Mouse (Mus musculus) liver, embryonic 14.5 days (tissue): ENCODE measurements around the gene Rapgef4.

Source experiments
- CTCF ChIP-seq: IDR thresholded peaks from 2 replicates; pipeline ENCODE4 v1.5.1; 2016; ENCODE audit warnings: antibody characterized with exemption, low read depth, control low read depth
- EP300 ChIP-seq: IDR thresholded peaks from 2 replicates; pipeline ENCODE4 v1.6.1; 2016; ENCODE audit warnings: antibody characterized with exemption, low read depth

- TF ChIP-seq CTCF (no peak), EP300 (no peak)
Observed at GRCm38 (mm10) chr2:72090061-72090460, 109.0 kb downstream of the Rapgef4 start.
